Mouse (Mus musculus) liver, embryonic 14.5 days (tissue): ENCODE results near the gene Asb18. TPM values are rescaled to one million over a fixed set of nuclear protein-coding genes. Genes with fewer than 3 reads are reported as not detected.

Experiments
- ATAC-seq: fragments of 200-750 bp; cut with Nextera tagmentation; 2 replicates; pipeline ENCODE4 v1.8.0; 2017; ENCODE audit warnings: moderate number of reproducible peaks, mild to moderate bottlenecking, moderate library complexity; ENCODE audit not compliant: insufficient read depth
- DNase-seq, 3 experiments: peaks; one replicate each; pipeline ENCODE4 v3.0.0-alpha.2; 2012 to 2013; ENCODE audit warnings: low read depth in 3 of 3, low spot score in 3 of 3
- H3K27ac ChIP-seq: fragments of 300-500 bp; sonication (generic); 2 replicates; pipeline ENCODE4 v1.5.1; 2014; ENCODE audit warnings: moderate library complexity, mild to moderate bottlenecking, control low read depth, inconsistent platforms
- H3K27me3 ChIP-seq: fragments of 300-500 bp; sonication (generic); 2 replicates; pipeline ENCODE4 v1.6.1; 2014; ENCODE audit warnings: mild to moderate bottlenecking, low read length, moderate library complexity; ENCODE audit not compliant: control insufficient read depth, insufficient read depth
- H3K36me3 ChIP-seq: fragments of 300-500 bp; sonication (generic); replicated peaks from 2 replicates; pipeline ENCODE4 v1.6.1; 2014; ENCODE audit warnings: low read depth; ENCODE audit not compliant: control insufficient read depth, insufficient read depth
- H3K4me1 ChIP-seq, 2 experiments: fragments of 200-500 bp in 1 of 2; fragments of 300-500 bp in 1 of 2; sonication (generic) in 1 of 2; replicated peaks; 2 replicates each; pipeline ENCODE4 v1.6.1; 2012 to 2014; ENCODE audit warnings: antibody characterized with exemption in 1 of 2, inconsistent platforms in 1 of 2, low read length in 1 of 2; ENCODE audit not compliant: control insufficient read depth in 2 of 2, insufficient read depth in 2 of 2
- H3K4me2 ChIP-seq: fragments of 300-500 bp; sonication (generic); 2 replicates; pipeline ENCODE4 v1.6.1; 2014; ENCODE audit warnings: low read depth, mild to moderate bottlenecking, control low read depth, moderate library complexity
- H3K4me3 ChIP-seq, 2 experiments: fragments of 200-500 bp in 1 of 2; fragments of 300-500 bp in 1 of 2; sonication (generic) in 1 of 2; 2 replicates each; pipeline ENCODE4 v1.5.1; 2012 to 2014; ENCODE audit warnings: low read depth in 2 of 2, low read length in 2 of 2, mild to moderate bottlenecking in 2 of 2, control low read depth in 1 of 2, inconsistent platforms in 1 of 2, moderate library complexity in 1 of 2; ENCODE audit not compliant: insufficient read depth in 1 of 2
- H3K9ac ChIP-seq: fragments of 300-500 bp; sonication (generic); replicated peaks from 2 replicates; pipeline ENCODE4 v1.6.1; 2014; ENCODE audit warnings: mild to moderate bottlenecking, control low read depth, moderate library complexity
- H3K9me3 ChIP-seq: fragments of 300-500 bp; sonication (generic); 2 replicates; pipeline ENCODE4 v1.6.1; 2016; ENCODE audit warnings: low read length, mixed read lengths; ENCODE audit not compliant: control insufficient read depth
- CTCF ChIP-seq: IDR thresholded peaks from 2 replicates; pipeline ENCODE4 v1.5.1; 2016; ENCODE audit warnings: antibody characterized with exemption, low read depth, control low read depth
- EP300 ChIP-seq: IDR thresholded peaks from 2 replicates; pipeline ENCODE4 v1.6.1; 2016; ENCODE audit warnings: antibody characterized with exemption, low read depth
- WGBS: fragments of 180-500 bp; shearing (Covaris S2); extraction: QIAGEN DNeasy Blood & Tissue Kit; methylation state at CpG from one replicate; pipeline ENCODE4 v1.1.7; 2014; ENCODE audit not compliant: insufficient replicate concordance; 5-methylcytosine and 5-hydroxymethylcytosine counted together
- polyA plus RNA-seq, 2 experiments: library from polyadenylated mRNA; depleted of rRNA in 1 of 2; stranded (reverse) in 1 of 2; unstranded in 1 of 2; fragments of >200 nt; fragmentation: Nextera tagmentation in 1 of 2; extraction: Ambion mirVana in 1 of 2; gene quantifications; 2 replicates each; pipeline versions ENCODE4 v1.2.1 to v1.2.3; 2012 to 2014

Gene Asb18
- polyA plus RNA-seq, 2 experiments: not detected

DNA sequence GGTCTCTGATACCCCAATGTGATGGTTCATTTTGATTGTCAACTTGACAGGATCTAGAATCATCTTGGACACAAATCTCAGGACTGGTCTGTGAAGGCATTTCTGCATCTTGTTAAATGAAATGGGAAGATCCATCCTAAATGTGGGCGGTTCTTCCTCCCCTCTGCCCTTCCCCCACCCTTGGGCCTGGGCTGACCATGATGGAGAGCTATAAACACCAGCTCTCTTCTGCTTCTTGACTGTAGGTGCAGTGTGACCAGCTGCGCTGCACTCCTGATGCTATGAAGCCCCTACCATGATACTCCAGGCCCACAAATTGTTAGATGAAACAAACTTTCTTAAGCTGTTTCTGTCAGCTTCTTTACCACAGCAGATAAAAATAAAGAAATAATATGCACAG is 51.2 kb downstream of the Asb18 start:
- 66% methylated on average over 2 of the region's 2 CpGs for WGBS
- TF ChIP-seq CTCF: no peak
- TF ChIP-seq EP300: no peak
- Histone ChIP-seq H3K9me3 (no peaks in the 10 kb centered on the region), H3K4me3 (no peak overlapping the region), H3K4me2 (no peak overlapping the region), H3K27ac (no peak overlapping the region), H3K4me1 (no peaks in the 10 kb centered on the region), H3K9ac (no peak overlapping the region), H3K27me3 (peaks cover 10% of the 10 kb centered on the region), H3K36me3 (no peaks in the 10 kb centered on the region)
- no peak for DNase-seq
- ATAC-seq: no peak

DNA sequence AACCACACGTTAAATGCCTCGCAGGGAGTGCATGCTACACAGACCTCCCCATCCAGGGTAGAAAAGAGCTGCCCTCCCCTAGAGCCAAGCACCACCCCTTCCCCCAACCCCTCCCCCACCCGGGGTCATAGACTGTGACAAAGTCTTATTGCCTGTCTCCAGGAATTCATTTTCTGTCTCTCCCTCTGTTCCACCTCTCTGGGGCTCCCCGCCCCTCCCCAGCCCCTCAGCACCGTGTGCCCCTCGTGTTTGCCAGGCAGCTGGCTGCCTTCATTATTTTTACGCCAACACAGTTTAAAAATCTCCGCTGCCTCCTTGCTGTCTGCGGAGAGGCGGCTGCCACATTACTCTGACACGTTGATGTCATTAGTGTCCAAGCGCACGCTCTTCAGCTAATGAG is 52.4 kb downstream of the Asb18 start:
- DNase-seq: no peak

DNA sequence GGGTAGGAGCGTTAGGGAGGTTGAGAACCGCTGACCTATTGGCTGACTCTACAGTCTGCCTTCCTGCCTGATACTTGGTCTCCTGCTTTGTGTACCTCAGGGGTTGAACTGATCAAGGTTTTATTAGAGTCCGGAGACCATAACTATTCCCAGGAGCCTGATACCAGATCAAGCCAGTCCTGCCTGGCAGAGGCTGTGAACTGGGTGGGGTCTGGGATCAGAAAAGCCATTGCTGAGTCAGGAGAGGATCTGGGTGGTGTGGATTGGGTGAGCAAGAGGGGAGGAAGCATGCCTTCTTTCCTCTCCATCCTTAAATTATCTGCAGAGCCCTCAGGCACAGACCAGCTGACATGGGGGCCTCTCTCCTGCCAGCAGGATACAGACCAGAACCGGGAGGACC is 55.1 kb downstream of the Asb18 start:
- WGBS: 77% methylated on average over 4 of the region's 4 CpGs
- no peaks in the 10 kb centered on the region for H3K4me1 ChIP-seq
- H3K9ac ChIP-seq: no peak overlapping the region
- TF ChIP-seq EP300 (no peak), CTCF (no peak)
- H3K4me2 ChIP-seq: no peak overlapping the region
- H3K27me3 ChIP-seq: no peaks in the 10 kb centered on the region; the same call in 1 of the 2 replicates
- H3K4me3 ChIP-seq: no peak overlapping the region
- H3K27ac ChIP-seq: no peak overlapping the region
- ATAC-seq: no peak
- H3K9me3 ChIP-seq: no peaks in the 10 kb centered on the region
- H3K36me3 ChIP-seq: no peaks in the 10 kb centered on the region
- DNase-seq: no peak

More for the DNA sequence above, 52.4 kb downstream of the Asb18 start:
- Histone ChIP-seq H3K27ac (no peak overlapping the region), H3K4me2 (no peak overlapping the region), H3K4me3 (no peak overlapping the region), H3K9ac (no peak overlapping the region), H3K36me3 (no peaks in the 10 kb centered on the region), H3K9me3 (no peaks in the 10 kb centered on the region), H3K27me3 (no peaks in the 10 kb centered on the region; the same call in 1 of the 2 replicates), H3K4me1 (no peaks in the 10 kb centered on the region)
- ATAC-seq: no peak
- TF ChIP-seq EP300 (no peak), CTCF (no peak)
- 26% methylated on average over 13 of the region's 13 CpGs for WGBS

DNA sequence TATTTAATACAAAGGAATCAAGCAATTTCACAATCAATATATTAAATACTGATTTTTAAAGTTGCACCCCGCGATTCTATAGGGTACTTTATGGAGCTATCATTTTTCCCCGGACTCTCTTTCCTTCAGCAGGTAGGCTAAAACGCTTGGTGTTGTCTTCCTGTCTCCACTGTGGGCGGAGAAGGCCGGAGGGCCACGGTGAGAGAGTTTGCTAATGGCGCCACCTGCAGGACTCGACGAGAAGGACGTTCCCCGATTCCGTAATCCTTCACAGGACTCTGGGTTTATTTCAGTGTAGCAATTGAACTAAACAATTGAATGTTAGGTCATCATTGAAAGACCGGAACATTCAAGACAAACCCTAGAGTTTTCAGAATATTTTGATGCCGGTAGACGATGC is 71.3 kb downstream of the Asb18 start:
- peak; percentile 11 to 26 (median 20) for DNase-seq
- Histone ChIP-seq H3K27ac (no peak overlapping the region), H3K4me3 (no peak overlapping the region), H3K27me3 (peaks cover 52% of the 10 kb centered on the region), H3K36me3 (no peaks in the 10 kb centered on the region), H3K9ac (no peak overlapping the region), H3K9me3 (no peaks in the 10 kb centered on the region), H3K4me1 (no peaks in the 10 kb centered on the region), H3K4me2 (no peak overlapping the region)
- ATAC-seq: no peak
- 2% methylated on average over 16 of the region's 16 CpGs for WGBS
- no peak for TF ChIP-seq EP300
- TF ChIP-seq CTCF: peak; percentile 80

DNA sequence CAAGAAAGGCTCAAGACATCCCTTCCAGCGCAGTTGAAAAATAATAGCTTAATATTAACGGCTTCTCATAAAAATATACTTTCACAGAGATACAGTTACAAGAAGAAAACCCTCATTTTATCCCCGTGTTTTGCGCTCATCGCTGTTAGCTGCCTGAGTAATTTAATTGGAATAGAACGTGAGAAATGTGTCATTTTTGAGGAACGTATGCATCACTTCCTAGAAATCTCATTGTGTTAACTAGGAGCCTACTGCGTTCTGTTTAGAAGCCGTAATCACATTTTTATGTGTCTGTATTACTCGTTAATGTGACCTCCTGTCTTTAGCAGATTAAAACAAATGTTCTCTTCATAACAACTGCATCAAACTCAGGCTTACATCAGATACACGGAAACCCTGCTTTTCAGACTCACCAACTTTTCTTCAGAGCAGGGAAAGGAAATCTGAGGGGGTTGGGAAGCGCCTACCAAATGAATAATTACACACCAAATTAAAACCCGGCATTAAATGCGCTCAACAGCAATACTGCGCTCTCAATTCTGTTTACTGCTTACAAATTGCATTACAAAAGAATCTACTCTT is 72.0 kb downstream of the Asb18 start:
- no peaks in the 10 kb centered on the region for H3K9me3 ChIP-seq
- WGBS: 5% methylated on average over 15 of the region's 15 CpGs
- no peak overlapping the region for H3K4me2 ChIP-seq
- ATAC-seq: no peak
- H3K27me3 ChIP-seq: peaks cover 57% of the 10 kb centered on the region
- no peaks in the 10 kb centered on the region for H3K4me1 ChIP-seq
- H3K4me3 ChIP-seq: no peak overlapping the region
- DNase-seq: no peak
- TF ChIP-seq EP300: no peak
- no peak for TF ChIP-seq CTCF
- H3K9ac ChIP-seq: no peak overlapping the region
- H3K27ac ChIP-seq: no peak overlapping the region
- no peaks in the 10 kb centered on the region for H3K36me3 ChIP-seq
